15 mouse cellular contexts compared by ENCODE assay signal in the genomic region with DNA sequence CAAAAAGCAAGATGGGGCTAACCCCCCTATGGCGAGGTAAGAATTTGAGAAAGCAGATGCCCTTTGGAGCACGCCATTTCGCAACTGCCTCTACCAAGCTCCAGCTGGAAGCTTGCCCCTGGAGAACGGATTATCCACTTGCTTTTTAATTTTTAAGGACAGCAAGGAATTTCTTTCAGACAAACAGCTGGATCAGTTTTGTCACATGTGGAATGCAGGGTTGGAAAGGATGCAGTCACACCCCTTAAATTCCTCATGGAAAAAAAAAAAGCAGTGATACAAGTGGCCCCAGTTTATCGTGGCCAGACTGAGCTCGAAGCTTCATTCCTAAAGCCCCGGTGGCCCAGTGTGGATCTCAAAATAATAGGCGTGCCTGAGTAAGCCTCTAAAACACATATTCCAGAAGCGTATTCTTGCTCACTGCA. TPM values are rescaled to one million over a fixed set of nuclear protein-coding genes. Genes with fewer than 3 reads are reported as not detected.
A peak's percentile ranks its signal among the peaks of the same experiment; 100 is the strongest.
DNase-seq lines count a peak whose midpoint lies in the region; ATAC-seq lines count a peak whose summit lies in the region.
"Had no signal": no experiment of that assay in that cellular context is flagged by ENCODE, and none has a peak within 500 bp of the region (broad histone marks: within the 10 kb centered on the region; RNA-seq: fewer than 3 reads in every experiment).

No protein-coding gene starts in this region.

- no peaks in the 10 kb centered on the region for H3K27me3 ChIP-seq in heart, embryonic 12.5 days (replicated peaks)
- H3K27me3 ChIP-seq: midbrain, embryonic 13.5 days; neural tube, embryonic 13.5 days had no signal

- H3K4me3 ChIP-seq in heart, embryonic 12.5 days: no peak overlapping the region
- H3K4me3 ChIP-seq: midbrain, embryonic 13.5 days; neural tube, embryonic 13.5 days had no signal

- WGBS in heart, embryonic 12.5 days: 77% methylated on average over 9 of the region's 9 CpGs

- H3K27ac ChIP-seq in heart, embryonic 12.5 days (ENCODE audit: poor library complexity, severe bottlenecking): no peak overlapping the region
- H3K27ac ChIP-seq: liver, embryonic 14.5 days; midbrain, embryonic 13.5 days; neural tube, embryonic 13.5 days had no signal

- no peaks in the 10 kb centered on the region for H3K36me3 ChIP-seq in heart, embryonic 12.5 days
- H3K36me3 ChIP-seq: midbrain, embryonic 13.5 days; neural tube, embryonic 13.5 days had no signal

- ATAC-seq in heart, embryonic 12.5 days (ENCODE audit: insufficient number of reproducible peaks, low FRiP score): no peak
- ATAC-seq: inflammation-experienced regulatory T-cells, adult 6 months; midbrain, embryonic 13.5 days had no signal

- peak; percentile 97 for DNase-seq in heart, adult 11 months
- DNase-seq in urinary bladder, postnatal 25 days (ENCODE audit: low spot score): peak; percentile 20
- no peak for DNase-seq in urinary bladder, adult 18-20 months (ENCODE audit: low spot score in 2 of 2)
- DNase-seq in kidney, postnatal 36 days: peak; percentile 7
- DNase-seq in skeletal muscle tissue, adult 2 months (ENCODE audit: low read depth, low spot score): peak; percentile 69
- no peak for DNase-seq in left cerebral cortex, adult 8-10 months (ENCODE audit: low spot score in 2 of 2)
- DNase-seq in ovary, postnatal 10 days (ENCODE audit: low spot score): no peak
- DNase-seq: adrenal gland, adult 2 months; cerebellum, postnatal 36 days had no signal

- no peak overlapping the region for H3K4me2 ChIP-seq in heart, embryonic 12.5 days
- H3K4me2 ChIP-seq: midbrain, embryonic 13.5 days; neural tube, embryonic 13.5 days had no signal

- no peaks in the 10 kb centered on the region for H3K9me3 ChIP-seq in heart, embryonic 12.5 days (replicated peaks)
- H3K9me3 ChIP-seq: midbrain, embryonic 13.5 days; neural tube, embryonic 13.5 days had no signal

- no peaks in the 10 kb centered on the region for H3K4me1 ChIP-seq in heart, embryonic 12.5 days (replicated peaks)
- H3K4me1 ChIP-seq: midbrain, embryonic 13.5 days; neural tube, embryonic 13.5 days had no signal

- no peak overlapping the region for H3K9ac ChIP-seq in heart, embryonic 12.5 days
- H3K9ac ChIP-seq: liver, embryonic 14.5 days; midbrain, embryonic 13.5 days; neural tube, embryonic 13.5 days had no signal

RNA-seq across cellular contexts. Expression of a gene that starts 13.1 kb away (rescaled TPM):
- polyA plus RNA-seq in heart, embryonic 12.5 days (2016; fragmentation: Nextera tagmentation; extraction: Ambion mirVana): 2.6 and 3.0 TPM in 2 replicates
- total RNA-seq in left cerebral cortex, adult 8-10 months (2022): 1 to 10 TPM; 1.3 to 2.9 (median 1.9) TPM
- total RNA-seq: MEL had no signal
- polyA plus RNA-seq: inflammation-experienced regulatory T-cells, adult 6 months had no signal

Comparison
In these comparisons a context has a peak if more than half of its experiments do, and no peak if none do; other contexts are left out.
1. DNase-seq: peak in heart, adult 11 months (single experiment), urinary bladder, postnatal 25 days (single experiment), kidney, postnatal 36 days (2 of 2) and skeletal muscle tissue, adult 2 months (single experiment); none in urinary bladder, adult 18-20 months (0 of 2), left cerebral cortex, adult 8-10 months (0 of 2) and ovary, postnatal 10 days (single experiment).